Mouse (Mus musculus) erythroblast, embryonic 14.5 days (primary cell): ENCODE results near the gene Fat3.

ENCODE experiments used
- GATA1 ChIP-seq: IDR thresholded peaks from 2 replicates; pipeline ENCODE4 v1.6.1; 2012; ENCODE audit warnings: low read length, inconsistent platforms, mixed read lengths
- TAL1 ChIP-seq: IDR thresholded peaks from 3 replicates; pipeline ENCODE4 v1.6.1; 2012; ENCODE audit warnings: low read length, inconsistent platforms, mixed read lengths

DNA sequence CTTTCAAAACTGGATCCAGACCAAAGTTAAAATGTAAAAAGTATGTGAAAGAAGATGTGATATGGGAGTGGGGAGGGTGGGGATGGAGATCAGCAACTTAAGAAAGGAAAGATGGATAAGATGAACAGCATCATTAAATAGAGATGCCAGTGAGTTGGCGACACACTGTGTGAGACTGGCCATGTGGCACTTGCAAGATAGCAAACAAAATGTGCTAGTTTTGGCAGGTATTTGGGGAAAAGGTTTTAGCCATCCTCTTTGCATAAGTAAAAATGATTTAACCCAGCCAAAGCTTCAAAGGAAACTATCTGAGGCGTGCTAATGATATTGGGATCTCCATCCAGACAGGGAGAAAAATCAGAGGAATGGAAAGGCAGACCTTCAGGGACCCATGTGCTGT, 157.9 kb downstream of the Fat3 start:
- TF ChIP-seq TAL1 (no peak), GATA1 (no peak)
